Mouse (Mus musculus) lung, embryonic 15.5 days (tissue): ENCODE results near the gene Fam50b. TPM values are rescaled to one million over a fixed set of nuclear protein-coding genes. Genes with fewer than 3 reads are reported as not detected.

Experiments used
- ATAC-seq: fragments of 200-750 bp; cut with Nextera tagmentation; 2 replicates; pipeline ENCODE4 v1.8.0; 2017; ENCODE audit warnings: moderate number of reproducible peaks, borderline replicate concordance; ENCODE audit not compliant: low FRiP score, low TSS enrichment; ENCODE audit errors: extremely low read depth
- H3K27ac ChIP-seq: fragments of 300-500 bp; sonication (generic); 2 replicates; pipeline ENCODE4 v1.5.1; 2015; ENCODE audit warnings: moderate library complexity, mild to moderate bottlenecking, inconsistent platforms
- H3K27me3 ChIP-seq: fragments of 300-500 bp; sonication (generic); 2 replicates; pipeline ENCODE4 v1.6.1; 2015; ENCODE audit warnings: inconsistent platforms
- H3K36me3 ChIP-seq: fragments of 300-500 bp; sonication (generic); 2 replicates; pipeline ENCODE4 v1.6.1; 2015; ENCODE audit warnings: inconsistent platforms
- H3K4me1 ChIP-seq: fragments of 300-500 bp; sonication (generic); 2 replicates; pipeline ENCODE4 v1.6.1; 2015; ENCODE audit warnings: inconsistent platforms
- H3K4me2 ChIP-seq: fragments of 300-500 bp; sonication (generic); 2 replicates; pipeline ENCODE4 v1.6.1; 2015; ENCODE audit warnings: inconsistent platforms, mild to moderate bottlenecking, moderate library complexity
- H3K4me3 ChIP-seq: fragments of 300-500 bp; sonication (generic); 2 replicates; pipeline ENCODE4 v1.5.1; 2015; ENCODE audit warnings: mild to moderate bottlenecking, inconsistent platforms
- H3K9ac ChIP-seq: fragments of 300-500 bp; sonication (generic); 2 replicates; pipeline ENCODE4 v1.6.1; 2015; ENCODE audit warnings: inconsistent platforms
- H3K9me3 ChIP-seq: fragments of 300-500 bp; sonication (generic); 2 replicates; pipeline ENCODE4 v1.6.1; 2016; ENCODE audit warnings: inconsistent platforms
- WGBS: fragments of 180-500 bp; shearing (Covaris S2); methylation state at CpG from one replicate; pipeline ENCODE4 v1.1.7; 2015; 5-methylcytosine and 5-hydroxymethylcytosine counted together
- polyA plus RNA-seq: library from polyadenylated mRNA; unstranded; fragments of >200 nt; fragmentation: Nextera tagmentation; extraction: Ambion mirVana; gene quantifications from 2 replicates; pipeline ENCODE4 v1.2.1, GENCODE M21; 2015

Fam50b gene
- polyA plus RNA-seq, 1 experiment from 2014 or later = not detected

DNA sequence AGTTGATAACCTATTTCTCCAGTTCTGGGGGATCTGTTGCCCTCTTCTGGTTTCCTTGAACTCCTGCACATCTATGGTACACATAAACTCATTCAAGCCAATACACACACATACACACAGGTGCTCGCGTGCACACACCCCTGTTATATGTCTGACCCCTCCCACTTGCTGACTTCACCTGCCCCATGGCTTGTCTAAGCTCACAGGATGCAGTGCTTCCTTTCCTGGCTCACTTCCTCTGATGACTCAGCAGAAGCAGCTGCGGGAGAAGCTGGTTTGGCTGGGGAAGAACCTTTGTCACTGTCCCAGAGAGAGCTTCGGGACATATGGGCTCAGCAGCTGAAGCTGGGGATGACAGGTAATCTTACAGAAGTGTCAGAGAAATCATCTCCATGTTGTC is 23.2 kb upstream of the Fam50b start:
- H3K4me1 ChIP-seq = peaks cover 23% of the 10 kb centered on the region
- no peak overlapping the region for H3K9ac ChIP-seq
- H3K27ac ChIP-seq = no peak overlapping the region
- no peaks in the 10 kb centered on the region for H3K36me3 ChIP-seq
- no peak for ATAC-seq
- H3K9me3 ChIP-seq = no peaks in the 10 kb centered on the region
- WGBS = 77% methylated on average over 4 of the region's 4 CpGs
- H3K27me3 ChIP-seq = no peaks in the 10 kb centered on the region
- no peak overlapping the region for H3K4me2 ChIP-seq
- H3K4me3 ChIP-seq = no peak overlapping the region

GRCm38 (mm10) chr13:34712881-34713280 is 21.8 kb upstream of the Fam50b start:
- Histone ChIP-seq H3K4me3 (no peak overlapping the region), H3K27me3 (no peaks in the 10 kb centered on the region), H3K9ac (no peak overlapping the region), H3K9me3 (no peaks in the 10 kb centered on the region), H3K27ac (no peak overlapping the region), H3K4me1 (peaks cover 23% of the 10 kb centered on the region), H3K4me2 (no peak overlapping the region), H3K36me3 (no peaks in the 10 kb centered on the region)
- no peak for ATAC-seq
- WGBS = 0% methylated on average over 1 of the region's 1 CpGs

- H3K4me1 ChIP-seq = peaks cover 12% of the 10 kb centered on the region
- no peak overlapping the region for H3K27ac ChIP-seq
- H3K4me3 ChIP-seq = no peak overlapping the region
- 34% methylated on average over 7 of the region's 7 CpGs for WGBS
- no peak overlapping the region for H3K9ac ChIP-seq
- no peaks in the 10 kb centered on the region for H3K36me3 ChIP-seq
- H3K27me3 ChIP-seq = peaks cover 3% of the 10 kb centered on the region; the same call in 1 of the 2 replicates
- no peak; the same call in 1 of the 2 replicates for ATAC-seq
- H3K4me2 ChIP-seq = no peak overlapping the region
- no peaks in the 10 kb centered on the region for H3K9me3 ChIP-seq
These were observed 19.2 kb upstream of the Fam50b start for GRCm38 (mm10) chr13:34715437-34715838.

GRCm38 (mm10) chr13:34724831-34725592 is 9.6 kb upstream of the Fam50b start:
- ATAC-seq = peak; percentile 63; the same call in 1 of the 2 replicates
- 44% methylated on average over 8 of the region's 8 CpGs for WGBS

DNA sequence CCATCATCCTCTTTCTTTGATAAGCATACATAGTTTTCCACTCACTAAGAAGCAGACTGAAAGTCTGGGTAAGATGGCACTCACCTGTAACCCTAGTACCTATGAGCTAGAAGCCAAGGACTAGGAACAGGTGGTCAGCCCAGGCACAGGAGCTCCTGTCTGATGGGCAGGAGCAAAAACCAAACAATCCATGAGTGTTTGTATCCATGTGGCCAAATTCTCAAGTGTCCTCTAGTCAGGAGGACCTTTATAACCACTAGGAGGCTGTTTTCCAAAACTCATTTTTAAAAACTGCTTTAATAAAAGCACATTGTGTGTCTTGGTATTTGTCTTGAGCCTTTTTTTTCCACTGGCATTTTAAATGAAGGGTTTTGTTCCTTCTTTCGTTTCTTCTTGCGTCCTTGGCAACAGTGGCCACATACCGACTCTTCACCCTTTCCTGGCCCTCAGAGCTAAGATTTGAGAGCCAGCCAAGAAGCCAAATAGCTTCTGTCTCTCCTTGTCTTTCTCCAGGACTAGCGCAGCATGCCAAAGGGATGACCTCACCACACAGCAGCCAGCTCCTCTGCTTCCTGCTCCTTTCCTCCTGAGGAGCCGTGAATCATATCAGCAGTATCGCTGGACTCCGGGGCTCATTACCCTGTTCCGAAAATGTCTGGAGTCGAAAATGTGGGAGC is 8.7 kb upstream of the Fam50b start:
- H3K4me3 ChIP-seq = peak overlapping the region; percentile 30

More at GRCm38 (mm10) chr13:34724831-34725592, 9.6 kb upstream of the Fam50b start:
- Histone ChIP-seq H3K9ac (no peak overlapping the region), H3K36me3 (no peaks in the 10 kb centered on the region), H3K27me3 (no peaks in the 10 kb centered on the region; the same call in 1 of the 2 replicates), H3K4me2 (peak overlapping the region; percentile 57; the same call in 1 of the 2 replicates), H3K4me1 (peaks cover 27% of the 10 kb centered on the region), H3K27ac (peak overlapping the region; percentile 87), H3K9me3 (no peaks in the 10 kb centered on the region), H3K4me3 (no peak overlapping the region)

DNA sequence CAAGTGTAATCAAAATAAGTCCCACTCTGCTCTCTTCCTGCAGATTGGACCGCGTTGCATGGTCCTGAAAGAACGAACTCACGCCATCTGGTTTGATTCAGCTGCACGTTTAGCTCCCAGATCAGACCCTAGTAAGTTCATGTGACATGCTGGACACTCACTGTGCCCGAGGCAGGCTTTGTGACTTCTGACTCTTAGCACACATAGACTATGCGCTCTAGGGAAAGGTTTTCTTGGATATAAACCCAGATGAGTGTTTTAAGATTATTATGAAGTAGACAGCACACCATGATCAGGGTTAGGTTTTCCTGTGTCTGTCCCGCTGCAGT is 8.2 kb upstream of the Fam50b start:
- no peaks in the 10 kb centered on the region; the same call in 1 of the 2 replicates for H3K27me3 ChIP-seq
- peak; percentile 76 for ATAC-seq
- H3K4me2 ChIP-seq = peak overlapping the region; percentile 57
- peaks cover 27% of the 10 kb centered on the region for H3K4me1 ChIP-seq
- no peak overlapping the region for H3K9ac ChIP-seq
- no peaks in the 10 kb centered on the region for H3K36me3 ChIP-seq
- H3K9me3 ChIP-seq = no peaks in the 10 kb centered on the region
- peak overlapping the region; percentile 30 for H3K4me3 ChIP-seq
- 8% methylated on average over 8 of the region's 8 CpGs for WGBS
- H3K27ac ChIP-seq = peak overlapping the region; percentile 87

More for the DNA sequence above, 8.7 kb upstream of the Fam50b start:
- H3K9me3 ChIP-seq = no peaks in the 10 kb centered on the region
- H3K4me1 ChIP-seq = peaks cover 27% of the 10 kb centered on the region
- H3K4me2 ChIP-seq = peak overlapping the region; percentile 57
- under 1% methylated on average over 9 of the region's 9 CpGs for WGBS
- H3K27ac ChIP-seq = peak overlapping the region; percentile 87
- H3K36me3 ChIP-seq = no peaks in the 10 kb centered on the region
- peak; percentile 82 for ATAC-seq
- no peak overlapping the region for H3K9ac ChIP-seq
- no peaks in the 10 kb centered on the region; the same call in 1 of the 2 replicates for H3K27me3 ChIP-seq

DNA sequence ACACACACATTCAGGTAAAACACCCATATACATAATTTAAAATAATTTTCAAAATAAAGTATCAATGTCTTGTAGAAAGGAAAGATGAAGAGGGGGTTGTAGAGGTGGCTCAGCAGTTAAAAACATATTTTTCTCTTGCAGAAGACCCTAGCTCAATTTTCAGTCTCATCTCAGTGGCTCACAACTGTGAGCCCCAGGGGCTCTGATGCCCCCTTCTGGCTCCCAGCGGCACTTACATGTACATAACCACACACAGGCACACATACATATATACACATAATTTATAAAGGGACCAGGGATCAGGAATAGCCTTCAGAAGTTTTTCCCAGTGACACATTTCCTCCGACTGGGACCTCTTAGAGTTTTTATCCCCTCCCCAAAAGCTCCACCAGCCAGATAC is 7.6 kb upstream of the Fam50b start:
- Histone ChIP-seq H3K27ac (peak overlapping the region; percentile 87), H3K27me3 (no peaks in the 10 kb centered on the region), H3K4me2 (no peak overlapping the region), H3K9me3 (no peaks in the 10 kb centered on the region), H3K36me3 (no peaks in the 10 kb centered on the region), H3K4me3 (no peak overlapping the region), H3K9ac (no peak overlapping the region), H3K4me1 (peaks cover 27% of the 10 kb centered on the region)
- 91% methylated on average over 2 of the region's 2 CpGs for WGBS
- no peak for ATAC-seq

- no peak overlapping the region for H3K4me3 ChIP-seq
- WGBS = 83% methylated on average over 6 of the region's 6 CpGs
- H3K36me3 ChIP-seq = no peaks in the 10 kb centered on the region
- H3K27me3 ChIP-seq = no peaks in the 10 kb centered on the region
- H3K9ac ChIP-seq = no peak overlapping the region
- no peaks in the 10 kb centered on the region for H3K9me3 ChIP-seq
- peaks cover 13% of the 10 kb centered on the region; the same call in 1 of the 2 replicates for H3K4me1 ChIP-seq
- no peak overlapping the region for H3K4me2 ChIP-seq
- ATAC-seq = no peak
- no peak overlapping the region for H3K27ac ChIP-seq
These were observed 3.1 kb upstream of the Fam50b start for GRCm38 (mm10) chr13:34731551-34731950.

DNA sequence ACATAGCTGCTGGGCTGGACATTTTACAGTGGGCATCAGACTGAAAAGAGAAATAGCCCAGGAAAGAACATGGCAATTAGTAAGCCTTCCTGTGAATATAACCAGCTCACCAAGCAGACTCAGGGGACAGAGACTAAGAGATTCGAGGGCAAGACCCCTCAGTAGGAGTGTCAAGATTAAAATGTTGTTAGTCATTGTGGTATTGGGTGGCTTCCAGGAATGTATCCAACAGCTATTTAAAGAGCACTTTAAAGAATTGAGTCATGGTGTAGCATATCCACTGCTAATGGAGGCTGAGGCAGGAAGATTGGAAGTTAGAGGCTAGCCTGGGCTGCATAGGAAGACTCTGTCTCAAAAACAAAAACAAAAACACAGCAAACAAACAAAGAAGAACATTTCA is 870 bp upstream of the Fam50b start:
- H3K9ac ChIP-seq = no peak overlapping the region
- H3K9me3 ChIP-seq = no peaks in the 10 kb centered on the region
- H3K27ac ChIP-seq = no peak overlapping the region
- H3K4me3 ChIP-seq = no peak overlapping the region
- no peak for ATAC-seq
- no peaks in the 10 kb centered on the region for H3K27me3 ChIP-seq
- no peak overlapping the region for H3K4me2 ChIP-seq
- H3K36me3 ChIP-seq = no peaks in the 10 kb centered on the region
- 39% methylated on average over 1 of the region's 1 CpGs for WGBS
- peaks cover 15% of the 10 kb centered on the region; the same call in 1 of the 2 replicates for H3K4me1 ChIP-seq

- Histone ChIP-seq H3K4me3 (no peak overlapping the region), H3K9me3 (no peaks in the 10 kb centered on the region), H3K4me2 (no peak overlapping the region), H3K36me3 (no peaks in the 10 kb centered on the region), H3K27me3 (no peaks in the 10 kb centered on the region), H3K9ac (no peak overlapping the region), H3K4me1 (peaks cover 15% of the 10 kb centered on the region; the same call in 1 of the 2 replicates), H3K27ac (no peak overlapping the region)
- WGBS = 53% methylated on average over 7 of the region's 7 CpGs
- peak; percentile 55; the same call in 1 of the 2 replicates for ATAC-seq
These were observed 3.5 kb downstream of the Fam50b start for GRCm38 (mm10) chr13:34737968-34738698.

GRCm38 (mm10) chr13:34738699-34738973 is 4.0 kb downstream of the Fam50b start:
- WGBS = 76% methylated on average over 1 of the region's 1 CpGs

GRCm38 (mm10) chr13:34739071-34739470 is 4.4 kb downstream of the Fam50b start:
- Histone ChIP-seq H3K27me3 (no peaks in the 10 kb centered on the region), H3K4me1 (peaks cover 19% of the 10 kb centered on the region), H3K9me3 (no peaks in the 10 kb centered on the region), H3K4me2 (no peak overlapping the region), H3K36me3 (no peaks in the 10 kb centered on the region), H3K4me3 (no peak overlapping the region), H3K9ac (no peak overlapping the region), H3K27ac (no peak overlapping the region)
- ATAC-seq = no peak
- WGBS = 69% methylated on average over 3 of the region's 3 CpGs

More at GRCm38 (mm10) chr13:34738699-34738973, 4.0 kb downstream of the Fam50b start:
- Histone ChIP-seq H3K36me3 (no peaks in the 10 kb centered on the region), H3K4me1 (peaks cover 18% of the 10 kb centered on the region), H3K27ac (no peak overlapping the region), H3K9ac (no peak overlapping the region), H3K4me3 (no peak overlapping the region), H3K4me2 (no peak overlapping the region), H3K9me3 (no peaks in the 10 kb centered on the region), H3K27me3 (no peaks in the 10 kb centered on the region)
- ATAC-seq = no peak
